Mouse (Mus musculus) ES-Bruce4 (cell line): ENCODE measurements around the gene Smc1b. TPM values are rescaled to one million over a fixed set of nuclear protein-coding genes. Genes with fewer than 3 reads are reported as not detected.

Source experiments
- H3K27ac ChIP-seq: 2 replicates; pipeline ENCODE4 v1.5.1; 2012; ENCODE audit warnings: low read length, inconsistent platforms; ENCODE audit not compliant: insufficient read depth
- H3K27me3 ChIP-seq: 2 replicates; pipeline ENCODE4 v1.6.1; 2012; ENCODE audit warnings: mild to moderate bottlenecking, low read length, inconsistent platforms; ENCODE audit not compliant: control insufficient read depth, poor library complexity, insufficient read depth, severe bottlenecking
- H3K36me3 ChIP-seq: 2 replicates; pipeline ENCODE4 v1.6.1; 2012; ENCODE audit warnings: inconsistent platforms, mild to moderate bottlenecking, low read length, moderate library complexity; ENCODE audit not compliant: control insufficient read depth, poor library complexity, insufficient read depth, severe bottlenecking
- H3K4me1 ChIP-seq: one replicate; pipeline ENCODE4 v1.8.1; 2011; ENCODE audit warnings: low read length; ENCODE audit not compliant: control insufficient read depth, insufficient read depth
- H3K4me3 ChIP-seq: 2 replicates; pipeline ENCODE4 v1.5.1; 2011; ENCODE audit warnings: low read depth, mild to moderate bottlenecking, low read length
- H3K9ac ChIP-seq: 2 replicates; pipeline ENCODE4 v1.6.1; 2012; ENCODE audit warnings: low read depth, mild to moderate bottlenecking, inconsistent platforms; ENCODE audit not compliant: poor library complexity, severe bottlenecking
- H3K9me3 ChIP-seq: replicated peaks from 2 replicates; pipeline ENCODE4 v1.6.1; 2012; ENCODE audit warnings: mild to moderate bottlenecking, low read length, inconsistent platforms; ENCODE audit not compliant: control insufficient read depth, poor library complexity, insufficient read depth, severe bottlenecking
- CTCF ChIP-seq: IDR thresholded peaks from one replicate; pipeline ENCODE4 v1.8.1; 2011; ENCODE audit warnings: low read depth, low read length
- EP300 ChIP-seq: IDR thresholded peaks from 2 replicates; pipeline ENCODE4 v1.6.1; 2011; ENCODE audit warnings: low read depth, low read length; ENCODE audit not compliant: insufficient read depth
- POLR2A ChIP-seq: IDR thresholded peaks from one replicate; pipeline ENCODE4 v1.8.1; 2011; ENCODE audit warnings: low read length; ENCODE audit not compliant: insufficient read depth
- polyA plus RNA-seq: library from polyadenylated mRNA; stranded (reverse); fragments of >200 nt; gene quantifications from 2 replicates; pipeline ENCODE4 v1.2.4, GENCODE M21; 2011; ENCODE audit warnings: low read depth; ENCODE audit not compliant: missing spikeins, insufficient read depth, insufficient read length

Smc1b gene
- polyA plus RNA-seq, 1 experiment, result 4.8 TPM

- H3K4me3 ChIP-seq, result no peak overlapping the region
- H3K27me3 ChIP-seq, result no peaks in the 10 kb centered on the region
- no peak overlapping the region for H3K27ac ChIP-seq
- no peaks in the 10 kb centered on the region for H3K4me1 ChIP-seq
- TF ChIP-seq EP300 (no peak), CTCF (no peak), POLR2A (no peak)
- no peak overlapping the region for H3K9ac ChIP-seq
- H3K9me3 ChIP-seq, result no peaks in the 10 kb centered on the region
- no peaks in the 10 kb centered on the region for H3K36me3 ChIP-seq
Measured at GRCm38 (mm10) chr15:85072651-85073050, 59.1 kb downstream of the Smc1b start.

- Histone ChIP-seq H3K9ac (no peak overlapping the region), H3K27ac (no peak overlapping the region), H3K36me3 (no peaks in the 10 kb centered on the region), H3K4me3 (no peak overlapping the region), H3K9me3 (no peaks in the 10 kb centered on the region), H3K27me3 (no peaks in the 10 kb centered on the region), H3K4me1 (peaks cover 2% of the 10 kb centered on the region)
- TF ChIP-seq EP300, result no peak
- no peak for TF ChIP-seq POLR2A
- TF ChIP-seq CTCF, result no peak
Measured at GRCm38 (mm10) chr15:85070561-85070960, 61.2 kb downstream of the Smc1b start.

- Histone ChIP-seq H3K4me1 (peaks cover 2% of the 10 kb centered on the region), H3K27ac (no peak overlapping the region), H3K4me3 (no peak overlapping the region), H3K36me3 (peaks cover 14% of the 10 kb centered on the region), H3K9ac (no peak overlapping the region), H3K9me3 (no peaks in the 10 kb centered on the region), H3K27me3 (no peaks in the 10 kb centered on the region; the same call in 1 of the 2 replicates)
- TF ChIP-seq POLR2A, result no peak
- TF ChIP-seq EP300, result no peak
- no peak for TF ChIP-seq CTCF
Measured at GRCm38 (mm10) chr15:85063421-85063820, 68.3 kb downstream of the Smc1b start.

GRCm38 (mm10) chr15:85055186-85055585, 76.6 kb downstream of the Smc1b start:
- TF ChIP-seq EP300 (no peak), POLR2A (no peak), CTCF (no peak)
- no peak overlapping the region for H3K4me3 ChIP-seq

GRCm38 (mm10) chr15:85054098-85054497, 77.7 kb downstream of the Smc1b start:
- H3K4me1 ChIP-seq, result peaks cover 3% of the 10 kb centered on the region
- no peak overlapping the region for H3K27ac ChIP-seq
- H3K4me3 ChIP-seq, result no peak overlapping the region
- no peak for TF ChIP-seq POLR2A
- TF ChIP-seq CTCF, result no peak
- TF ChIP-seq EP300, result no peak
- peaks cover 2% of the 10 kb centered on the region; the same call in 1 of the 2 replicates for H3K36me3 ChIP-seq
- H3K9ac ChIP-seq, result no peak overlapping the region
- no peaks in the 10 kb centered on the region for H3K9me3 ChIP-seq
- no peaks in the 10 kb centered on the region for H3K27me3 ChIP-seq

More at GRCm38 (mm10) chr15:85055186-85055585, 76.6 kb downstream of the Smc1b start:
- H3K9me3 ChIP-seq, result no peaks in the 10 kb centered on the region
- no peak overlapping the region for H3K9ac ChIP-seq
- no peak overlapping the region for H3K27ac ChIP-seq
- H3K27me3 ChIP-seq, result no peaks in the 10 kb centered on the region; the same call in 1 of the 2 replicates
- peaks cover 2% of the 10 kb centered on the region for H3K36me3 ChIP-seq
- H3K4me1 ChIP-seq, result peaks cover 3% of the 10 kb centered on the region

GRCm38 (mm10) chr15:85049758-85050157, 82.0 kb downstream of the Smc1b start:
- Histone ChIP-seq H3K4me1 (no peaks in the 10 kb centered on the region), H3K27me3 (no peaks in the 10 kb centered on the region), H3K9me3 (no peaks in the 10 kb centered on the region), H3K9ac (no peak overlapping the region), H3K27ac (no peak overlapping the region), H3K36me3 (0 out of 2 replicates have a peak, but pooled peaks cover 2% of the 10 kb centered on the region), H3K4me3 (no peak overlapping the region)
- no peak for TF ChIP-seq POLR2A
